23 mouse cellular contexts compared by ENCODE assay signal in genomic region chr19:29481578-29481977, GRCm38 (mm10). TPM values are rescaled to one million over a fixed set of nuclear protein-coding genes. Genes with fewer than 3 reads are reported as not detected.
DNase-seq lines count a peak whose midpoint lies in the region; ATAC-seq and TF ChIP-seq lines count a peak whose summit lies in the region.
"Had no signal": no experiment of that assay in that cellular context is flagged by ENCODE, and none has a peak within 500 bp of the region (broad histone marks: within the 10 kb centered on the region; RNA-seq: fewer than 3 reads in every experiment).

No protein-coding gene starts in this region.

- 69% methylated on average over 6 of the region's 6 CpGs for WGBS in liver, embryonic 11.5 days
- 50% methylated on average over 6 of the region's 6 CpGs for WGBS in liver, embryonic 12.5 days (ENCODE audit: insufficient replicate concordance)
- WGBS in liver, postnatal 0 days (ENCODE audit: insufficient replicate concordance) = 52% methylated on average over 6 of the region's 6 CpGs
- 79% methylated on average over 6 of the region's 6 CpGs for WGBS in embryonic facial prominence, embryonic 10.5 days

- H3K9ac ChIP-seq in liver, embryonic 11.5 days (ENCODE audit: low read depth, low read length) = no peak overlapping the region
- H3K9ac ChIP-seq in liver, embryonic 12.5 days = no peak overlapping the region
- no peak overlapping the region for H3K9ac ChIP-seq in liver, postnatal 0 days (replicated peaks)
- no peak overlapping the region for H3K9ac ChIP-seq in MEL (ENCODE audit: control insufficient read depth, low read depth, low read length, poor library complexity, severe bottlenecking)

- no peak for TF ChIP-seq CTCF in liver, postnatal 0 days (IDR thresholded peaks at IDR 0.05; ENCODE audit: low read depth)
- TF ChIP-seq CTCF in G1E (IDR thresholded peaks at IDR 0.05; ENCODE audit: low read depth, low read length) = no peak
- TF ChIP-seq CTCF in MEL (IDR thresholded peaks at IDR 0.05 in 2 of 3, conservative IDR thresholded peaks at IDR 0.05 in 1 of 3; ENCODE audit: control insufficient read depth in 1 of 3, insufficient read depth in 1 of 3, low read depth in 2 of 3, low read length in 3 of 3, poor library complexity in 1 of 3, severe bottlenecking in 1 of 3) = no peak

- no peak for ATAC-seq in liver, embryonic 11.5 days (replicated peaks; ENCODE audit: low FRiP score)
- no peak for ATAC-seq in liver, embryonic 12.5 days
- ATAC-seq in liver, postnatal 0 days = no peak
- ATAC-seq in G1E (ENCODE audit: extremely low read depth, insufficient number of reproducible peaks, low FRiP score, poor library complexity, severe bottlenecking) = peak; percentile 52; the same call in 1 of the 2 replicates
- ATAC-seq: activated CD4-positive, CD25-positive, alpha-beta regulatory T cell, adult 4 months; CD4-positive, CD25-positive, alpha-beta regulatory T cell, adult 4 months; Patski had no signal

- no peaks in the 10 kb centered on the region for H3K36me3 ChIP-seq in liver, embryonic 11.5 days (ENCODE audit: control insufficient read depth, insufficient read depth, low read length)
- no peaks in the 10 kb centered on the region for H3K36me3 ChIP-seq in liver, embryonic 12.5 days
- H3K36me3 ChIP-seq in liver, postnatal 0 days (replicated peaks; ENCODE audit: insufficient read depth, low read length) = no peaks in the 10 kb centered on the region
- H3K36me3 ChIP-seq in G1E (replicated peaks) (no peaks in the 10 kb centered on the region), MEL (ENCODE audit: control insufficient read depth in 1 of 2, insufficient read depth in 2 of 2, low read length in 2 of 2) (peaks cover 0 to 29% of the 10 kb centered on the region in 2 experiments; a peak in 2 of 4 replicates)
- H3K36me3 ChIP-seq in embryonic facial prominence, embryonic 10.5 days (replicated peaks) = no peaks in the 10 kb centered on the region

- no peak for TF ChIP-seq RAD21 in MEL (IDR thresholded peaks at IDR 0.05; ENCODE audit: low read depth, low read length)

- no peak overlapping the region for H3K27ac ChIP-seq in liver, embryonic 11.5 days (ENCODE audit: low read depth, low read length)
- H3K27ac ChIP-seq in liver, embryonic 12.5 days = no peak overlapping the region
- H3K27ac ChIP-seq in liver, postnatal 0 days (ENCODE audit: low read depth) = no peak overlapping the region
- H3K27ac ChIP-seq in MEL (ENCODE audit: control insufficient read depth, low read depth, low read length) = no peak overlapping the region
- no peak overlapping the region for H3K27ac ChIP-seq in embryonic facial prominence, embryonic 10.5 days (replicated peaks)

- no peaks in the 10 kb centered on the region for H3K9me3 ChIP-seq in liver, embryonic 11.5 days (ENCODE audit: control insufficient read depth, low read length)
- no peaks in the 10 kb centered on the region for H3K9me3 ChIP-seq in liver, embryonic 12.5 days (replicated peaks)
- H3K9me3 ChIP-seq in liver, postnatal 0 days (ENCODE audit: low read length) = no peaks in the 10 kb centered on the region
- H3K9me3 ChIP-seq in G1E (replicated peaks) (no peaks in the 10 kb centered on the region), MEL (replicated peaks; ENCODE audit: insufficient read depth, low read length) (no peaks in the 10 kb centered on the region)
- H3K9me3 ChIP-seq in embryonic facial prominence, embryonic 10.5 days = no peaks in the 10 kb centered on the region

- TF ChIP-seq EP300 in liver, postnatal 0 days (IDR thresholded peaks at IDR 0.05; ENCODE audit: low read depth) = no peak
- TF ChIP-seq EP300 in MEL (IDR thresholded peaks at IDR 0.05; ENCODE audit: low read depth in 1 of 2, low read length in 2 of 2) = peak; percentile 28 to 61; a peak in 2 of 4 replicates

- no peak overlapping the region for H3K4me3 ChIP-seq in liver, embryonic 11.5 days (ENCODE audit: low read depth, low read length)
- no peak overlapping the region for H3K4me3 ChIP-seq in liver, embryonic 12.5 days
- H3K4me3 ChIP-seq in liver, postnatal 0 days (ENCODE audit: low read depth, low read length) = no peak overlapping the region
- no peak overlapping the region; the same call in 1 of the 2 replicates for H3K4me3 ChIP-seq in G1E (ENCODE audit: low read depth, low read length)
- peak overlapping the region in 1 of 2 experiments; percentile 16; a peak in 2 of 4 replicates for H3K4me3 ChIP-seq in MEL (ENCODE audit: control insufficient read depth in 1 of 2, insufficient read depth in 1 of 2, low read depth in 2 of 2, low read length in 2 of 2)
- no peak overlapping the region for H3K4me3 ChIP-seq in embryonic facial prominence, embryonic 10.5 days

- peaks cover 5% of the 10 kb centered on the region for H3K4me1 ChIP-seq in liver, embryonic 11.5 days (replicated peaks; ENCODE audit: control insufficient read depth, insufficient read depth, low read length)
- H3K4me1 ChIP-seq in liver, embryonic 12.5 days = peaks cover 33% of the 10 kb centered on the region
- H3K4me1 ChIP-seq in liver, postnatal 0 days (ENCODE audit: insufficient read depth) = peaks cover 9% of the 10 kb centered on the region
- H3K4me1 ChIP-seq in G1E (ENCODE audit: insufficient read depth, low read depth, low read length) (peaks cover 71% of the 10 kb centered on the region), MEL (ENCODE audit: control insufficient read depth in 1 of 2, insufficient read depth in 2 of 2, low read length in 2 of 2) (peaks cover 32 to 46% of the 10 kb centered on the region in 2 experiments)
- H3K4me1 ChIP-seq in embryonic facial prominence, embryonic 10.5 days = peaks cover 6% of the 10 kb centered on the region; the same call in 1 of the 2 replicates

- TF ChIP-seq POLR2A in MEL (IDR thresholded peaks at IDR 0.05; ENCODE audit: control insufficient read depth in 1 of 2, insufficient read depth in 1 of 2, low read depth in 1 of 2, low read length in 2 of 2, poor library complexity in 1 of 2) = peak in 1 of 2 experiments; percentile 30; a peak in 1 of 4 replicates

- H3K4me2 ChIP-seq in liver, embryonic 11.5 days = no peak overlapping the region
- H3K4me2 ChIP-seq in liver, embryonic 12.5 days = 0 out of 2 replicates have a peak overlapping the region, but pooled peaks have one; percentile 2
- no peak overlapping the region for H3K4me2 ChIP-seq in liver, postnatal 0 days (ENCODE audit: low read depth, low read length)

- no peaks in the 10 kb centered on the region for H3K27me3 ChIP-seq in liver, embryonic 11.5 days (replicated peaks; ENCODE audit: control insufficient read depth, insufficient read depth, low read length)
- no peaks in the 10 kb centered on the region for H3K27me3 ChIP-seq in liver, embryonic 12.5 days (replicated peaks)
- H3K27me3 ChIP-seq in liver, postnatal 0 days (ENCODE audit: insufficient read depth, low read length) = no peaks in the 10 kb centered on the region
- H3K27me3 ChIP-seq in G1E (ENCODE audit: insufficient read depth, low read length) (peaks cover 8% of the 10 kb centered on the region; the same call in 1 of the 2 replicates), MEL (ENCODE audit: control insufficient read depth in 1 of 2, insufficient read depth in 2 of 2, low read length in 2 of 2) (no peaks in the 10 kb centered on the region)
- no peaks in the 10 kb centered on the region for H3K27me3 ChIP-seq in embryonic facial prominence, embryonic 10.5 days (replicated peaks; ENCODE audit: low read depth, poor library complexity, severe bottlenecking)
- H3K27me3 ChIP-seq: CH12.LX, Patski had no signal

- DNase-seq in liver, embryonic 11.5 days (ENCODE audit: low spot score) = peak; percentile 17
- DNase-seq in liver (no peak), G1E (ENCODE audit: low spot score) (no peak), MEL (ENCODE audit: low read depth, low spot score) (peak; percentile 79)
- no peak for DNase-seq in liver, postnatal 0 days
- DNase-seq in embryonic facial prominence, embryonic 10.5 days (ENCODE audit: low spot score) = no peak
- no peak for DNase-seq in embryo, embryonic 10 days (ENCODE audit: low spot score)
- DNase-seq: adrenal gland, adult 2 months; adrenal gland, adult 8-10 months; adrenal gland, postnatal 10 days; adrenal gland, postnatal 14 days; adrenal gland, postnatal 25 days; adrenal gland, postnatal 36 days; B cell, adult 2 months; cerebellum, adult 11 months; cerebellum, adult 11-12 months; cerebellum, adult 18-20 months; cerebellum, adult 2 months had no signal

- H3K79me2 ChIP-seq in MEL (ENCODE audit: control insufficient read depth, insufficient read depth, low read length, poor library complexity) = no peaks in the 10 kb centered on the region

TF ChIP-seq in MEL, 35 proteins besides CTCF, POLR2A, EP300 and RAD21 (continues in another document):
- TF ChIP-seq NRF1 (IDR thresholded peaks at IDR 0.05; ENCODE audit: insufficient read depth, low read depth, low read length, poor library complexity, severe bottlenecking) = no peak
- TF ChIP-seq TBP (IDR thresholded peaks at IDR 0.05; ENCODE audit: low read depth, low read length) = peak; percentile 55; the same call in 1 of the 2 replicates
- TF ChIP-seq UBTF (IDR thresholded peaks at IDR 0.05; ENCODE audit: borderline replicate concordance, insufficient read depth, low read depth, low read length) = no peak
- no peak for TF ChIP-seq POLR2AphosphoS5 (IDR thresholded peaks at IDR 0.05; ENCODE audit: borderline replicate concordance, low read depth, low read length)
- TF ChIP-seq CHD2 (IDR thresholded peaks at IDR 0.05; ENCODE audit: low read length) = no peak
- no peak; the same call in 1 of the 2 replicates for TF ChIP-seq CHD1 (IDR thresholded peaks at IDR 0.05; ENCODE audit: low read depth, low read length)
- peak; percentile 52; the same call in 1 of the 2 replicates for TF ChIP-seq MXI1 (IDR thresholded peaks at IDR 0.05; ENCODE audit: low read depth, low read length)
- peak; percentile 74; the same call in 1 of the 2 replicates for TF ChIP-seq MAZ (IDR thresholded peaks at IDR 0.05; ENCODE audit: low read depth, low read length)
- TF ChIP-seq POLR2AphosphoS2 (IDR thresholded peaks at IDR 0.05; ENCODE audit: low read length) = no peak
- TF ChIP-seq NELFE (IDR thresholded peaks at IDR 0.05; ENCODE audit: low read depth, low read length) = no peak; the same call in 1 of the 2 replicates
- no peak for TF ChIP-seq SMC3 (IDR thresholded peaks at IDR 0.05; ENCODE audit: low read depth, low read length)
- peak; percentile 69 for TF ChIP-seq SIN3A (IDR thresholded peaks at IDR 0.05; ENCODE audit: low read length)

RNA-seq across cellular contexts. Expression of gene Ric1, which starts 40.5 kb away (rescaled TPM):
- 7.6 and 8.0 TPM in 2 replicates for polyA plus RNA-seq in liver, embryonic 11.5 days (2014; fragmentation: Nextera tagmentation; extraction: Ambion mirVana)
- 4.9 and 5.8 TPM in 2 replicates for polyA plus RNA-seq in liver, embryonic 12.5 days (2016; fragmentation: Nextera tagmentation; extraction: Ambion mirVana)
- polyA plus RNA-seq in liver, postnatal 0 days (2015; fragmentation: Nextera tagmentation; extraction: Ambion mirVana) = 7.8 and 7.9 TPM in 2 replicates
- total RNA-seq in G1E (2014; fragmentation: Nextera tagmentation) (45.0 and 59.1 TPM in 2 replicates), G1E (2017) (50.5 and 50.7 TPM in 2 replicates), MEL (2012; rRNA removed) (41.0 and 43.8 TPM in 2 replicates)
- polyA plus RNA-seq in G1E (2012) (10.8 and 13.5 TPM in 2 replicates), MEL (2012; ENCODE audit: insufficient read depth in 1 of 2, insufficient read length in 2 of 2, low read depth in 1 of 2, low replicate concordance in 2 of 2, missing spikeins in 1 of 2) (10 to 100 TPM; 54.2 to 77.2 TPM)
- 17.1 and 20.0 TPM in 2 replicates for polyA plus RNA-seq in embryonic facial prominence, embryonic 10.5 days (2016; fragmentation: Nextera tagmentation; extraction: Ambion mirVana)

Comparison
In these comparisons a context has a peak if more than half of its experiments do, and no peak if none do; other contexts are left out.
1. DNase-seq: peak in liver, embryonic 11.5 days (single experiment) and MEL (single experiment); none in liver (single experiment), liver, postnatal 0 days (single experiment), G1E (single experiment), embryonic facial prominence, embryonic 10.5 days (single experiment) and embryo, embryonic 10 days (single experiment).